Mouse (Mus musculus) left cerebral cortex, adult 18-20 months (tissue): ENCODE measurements around the gene Map3k3. TPM values are rescaled to one million over a fixed set of nuclear protein-coding genes. Genes with fewer than 3 reads are reported as not detected.
"Not testable (repeated sequence)": the region's sequence is repeated elsewhere in the genome, so short reads cannot be mapped to it uniquely, and the experiment has no call there.

ENCODE experiments used
- DNase-seq, 2 experiments: peaks; one replicate each; pipeline ENCODE4 v3.0.0; 2021 to 2022; ENCODE audit warnings: low spot score in 2 of 2, mixed read lengths in 1 of 2
- total RNA-seq, 2 experiments: library from RNA; stranded (reverse); gene quantifications; 2 replicates each; pipeline ENCODE4 v1.2.3; 2021

Map3k3 gene
- total RNA-seq, 2 experiments from 2014 or later, result 30.7 to 31.0 TPM

DNA sequence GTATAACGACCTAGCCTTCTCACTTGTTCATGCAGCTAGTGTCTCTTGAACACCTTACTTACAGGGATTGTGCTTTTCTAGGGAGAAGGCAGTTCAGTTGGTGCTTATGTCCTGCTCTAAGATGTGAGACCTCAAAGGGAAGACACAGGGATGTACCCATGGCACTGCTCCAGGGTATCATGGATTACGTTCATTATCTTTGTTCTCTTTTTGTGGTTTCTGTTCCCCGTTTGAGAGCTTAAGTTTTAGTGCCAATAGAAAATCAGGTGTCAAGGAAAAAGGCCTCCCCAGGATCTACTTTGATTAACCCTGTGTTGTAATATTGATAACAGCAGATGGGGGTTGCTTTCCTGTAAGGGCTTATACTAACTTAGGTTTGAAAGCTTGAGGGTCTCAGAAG lies 10.6 kb upstream of the Map3k3 start:
- no peak for DNase-seq

GRCm38 (mm10) chr11:106076321-106076720 lies 8.1 kb upstream of the Map3k3 start:
- peak; percentile 36 to 65 for DNase-seq

DNA sequence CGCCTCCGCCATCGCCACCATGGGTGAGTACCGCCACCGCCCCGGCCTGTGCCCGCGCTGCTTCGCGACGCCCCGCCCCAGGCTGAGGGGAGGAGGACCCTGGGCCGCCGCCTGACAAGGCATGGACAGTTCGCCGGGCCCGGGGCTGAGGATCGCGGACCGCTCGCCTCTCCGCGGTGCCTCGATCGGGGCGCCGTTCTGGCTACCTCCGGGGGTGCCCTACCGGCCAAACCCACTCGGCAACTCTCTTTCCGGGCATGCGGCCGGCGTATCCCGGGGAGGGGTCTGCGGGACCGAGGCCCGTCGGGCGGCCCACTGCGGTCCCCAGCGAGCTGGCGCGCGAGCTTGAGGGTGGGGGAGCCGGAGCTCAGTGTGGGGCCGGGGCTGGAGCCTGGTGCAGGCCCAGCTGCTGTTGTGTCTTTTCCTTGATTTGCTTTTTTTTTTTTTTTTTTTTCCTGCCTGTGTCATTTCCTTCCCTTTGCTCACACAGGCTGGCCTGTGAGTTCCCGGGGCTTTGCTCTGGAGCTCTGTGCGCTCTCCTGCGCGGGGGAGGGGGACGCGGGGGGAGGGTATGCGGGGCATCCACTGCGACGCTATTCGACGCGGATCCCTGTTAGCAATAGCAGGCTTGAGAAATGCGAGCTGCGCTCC lies 623 bp downstream of the Map3k3 start:
- DNase-seq, result peak; percentile 60 to 76

DNA sequence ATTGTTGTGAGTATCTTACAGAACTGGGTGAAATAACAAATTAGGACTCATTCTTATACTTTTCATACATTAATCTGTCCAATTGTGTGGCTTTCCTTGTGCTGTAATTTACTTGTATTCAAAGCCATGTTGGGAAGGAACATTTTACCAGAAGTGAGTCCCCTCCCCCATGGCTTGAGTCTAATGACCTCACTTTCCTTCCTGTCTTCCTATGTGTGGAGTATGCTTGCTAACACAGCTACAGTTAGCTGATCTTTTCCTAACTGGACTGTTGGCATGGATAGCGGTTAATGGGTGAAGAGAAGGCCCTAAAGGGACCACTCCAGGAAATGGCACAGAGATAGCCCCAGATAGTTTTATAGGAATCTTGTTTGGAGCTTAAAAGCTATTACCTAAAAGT lies 13.8 kb downstream of the Map3k3 start:
- no peak for DNase-seq

DNA sequence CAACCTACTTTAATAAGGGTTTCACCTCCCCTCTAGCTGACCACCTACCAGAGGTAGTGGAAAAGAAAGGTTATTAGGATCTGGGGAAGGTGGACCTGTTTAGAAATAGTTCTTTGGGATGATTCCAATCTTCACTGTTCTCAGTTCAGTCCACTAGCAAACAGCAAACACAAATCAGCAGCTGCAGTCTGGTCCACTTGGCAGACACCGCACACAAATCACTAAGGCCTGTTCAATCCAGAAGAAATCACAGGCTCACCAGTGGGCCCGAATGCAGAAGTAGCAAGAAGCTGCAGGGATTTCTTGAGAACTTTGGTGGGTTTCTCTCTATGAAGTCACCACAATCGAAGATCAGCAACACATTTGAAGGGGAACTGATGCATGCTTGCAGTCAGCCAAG lies 18.5 kb downstream of the Map3k3 start:
- DNase-seq, result no peak

- no peak for DNase-seq
Observed at GRCm38 (mm10) chr11:106106047-106106587, 21.7 kb downstream of the Map3k3 start.

DNA sequence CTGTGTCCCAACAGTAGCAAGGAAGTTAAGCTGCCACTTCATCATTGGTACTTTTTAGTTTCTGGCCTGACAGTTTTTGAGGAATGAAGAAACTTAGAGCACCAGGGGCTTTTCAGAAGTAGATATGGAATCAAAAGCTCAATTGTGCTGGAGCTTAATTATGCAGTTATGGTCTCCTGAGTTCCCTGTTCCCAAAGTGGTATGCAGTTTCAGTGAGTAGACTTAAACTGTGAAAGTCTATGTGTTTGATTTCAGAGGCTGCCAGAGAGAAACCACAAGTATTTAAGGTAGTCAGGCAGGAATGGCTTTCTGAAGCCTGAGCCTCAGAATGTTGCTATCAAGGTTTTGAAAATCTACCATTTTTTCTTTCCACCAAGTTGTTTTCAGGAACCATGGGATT lies 27.3 kb downstream of the Map3k3 start:
- no peak for DNase-seq

GRCm38 (mm10) chr11:106122221-106122620 lies 37.8 kb downstream of the Map3k3 start:
- no peak for DNase-seq

DNA sequence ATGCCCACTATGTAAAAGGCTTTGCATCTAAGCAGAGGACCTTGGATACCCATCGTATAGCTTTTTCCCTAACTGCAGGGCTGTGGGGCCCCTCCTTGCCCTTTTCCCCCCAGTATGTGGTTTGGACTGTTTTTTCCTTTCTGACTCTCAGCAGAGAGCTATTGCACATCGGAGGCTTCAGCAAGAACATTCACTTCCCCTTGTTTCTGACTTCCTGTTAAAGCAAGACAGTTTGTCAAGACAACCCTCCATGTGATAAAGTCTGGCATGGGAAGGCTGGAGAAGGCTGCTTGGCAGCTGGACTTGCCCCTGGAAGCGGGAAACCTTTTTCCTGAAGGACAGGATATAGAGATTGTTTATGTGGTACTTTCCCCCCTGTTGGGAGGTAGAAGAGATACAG lies 38.3 kb downstream of the Map3k3 start:
- DNase-seq, result no peak

GRCm38 (mm10) chr11:106124784-106125183 lies 40.4 kb downstream of the Map3k3 start:
- DNase-seq, result no peak

DNA sequence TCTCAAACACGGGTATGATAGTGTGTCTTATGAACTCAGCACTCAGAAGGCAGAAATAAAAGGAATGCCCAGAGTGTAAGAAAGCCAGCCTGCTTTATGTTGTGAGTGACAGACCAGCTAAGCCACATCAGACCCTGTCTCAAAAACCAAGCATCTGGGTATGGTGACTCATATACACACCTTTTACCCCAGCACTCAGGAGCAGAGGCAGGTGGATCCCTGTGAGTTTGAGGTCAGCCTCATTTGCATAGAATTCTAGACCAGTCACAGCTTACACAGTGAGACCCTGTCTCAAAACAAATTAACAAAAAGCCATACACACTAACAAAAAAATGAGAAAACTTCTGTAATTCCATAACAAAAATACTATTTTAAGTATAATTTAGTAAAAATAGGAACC lies 41.4 kb downstream of the Map3k3 start:
- DNase-seq, result no peak

DNA sequence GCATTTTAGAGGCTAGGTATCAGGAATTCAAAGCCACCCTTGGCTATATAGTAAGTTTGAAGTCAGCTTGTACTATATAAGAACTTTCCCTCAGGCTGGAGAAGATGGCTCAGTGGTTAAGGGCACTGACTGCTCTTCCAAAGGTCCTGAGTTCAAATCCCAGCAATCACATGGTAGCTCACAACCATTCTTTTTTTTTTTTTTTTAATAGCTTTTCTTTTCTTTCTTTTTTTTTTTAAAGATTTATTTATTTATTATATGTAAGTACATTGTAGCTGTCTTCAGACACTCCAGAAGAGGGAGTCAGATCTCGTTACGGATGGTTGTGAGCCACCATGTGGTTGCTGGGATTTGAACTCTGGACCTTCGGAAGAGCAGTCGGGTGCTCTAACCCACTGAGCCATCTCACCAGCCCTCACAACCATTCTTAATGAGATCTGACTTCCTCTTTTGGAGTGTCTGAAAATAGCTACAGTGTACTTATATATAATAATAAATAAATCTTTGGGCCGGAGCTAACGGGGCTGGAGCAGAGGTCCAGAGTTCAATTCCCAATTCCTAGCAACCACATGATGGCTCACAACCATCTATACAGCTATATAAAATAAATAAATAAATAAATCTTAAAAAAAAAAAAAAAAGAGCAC lies 42.4 kb downstream of the Map3k3 start:
- DNase-seq, result not testable (repeated sequence)

GRCm38 (mm10) chr11:106129477-106129876 lies 45.1 kb downstream of the Map3k3 start:
- DNase-seq, result no peak

DNA sequence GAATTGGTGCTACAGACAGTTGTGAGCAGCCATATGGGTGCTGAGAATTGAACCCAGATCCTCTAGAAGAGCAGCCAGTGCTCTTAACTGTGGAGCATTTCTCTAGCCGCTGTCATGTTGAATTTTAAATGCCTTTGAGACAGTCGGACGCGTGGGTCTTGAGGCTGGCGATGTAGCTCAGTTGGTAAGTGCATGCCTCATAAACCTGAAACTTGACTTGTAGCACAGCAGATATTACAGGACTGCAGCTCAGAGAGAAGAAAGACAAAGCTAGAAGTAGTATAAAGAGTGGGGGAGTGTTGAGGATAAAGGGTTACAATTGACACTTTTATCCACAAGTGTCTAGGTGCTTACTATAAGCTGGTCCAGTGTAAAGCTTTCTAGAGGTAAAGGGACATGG lies 48.1 kb downstream of the Map3k3 start:
- DNase-seq, result no peak

- DNase-seq, result no peak
Observed at GRCm38 (mm10) chr11:106134580-106135528, 50.4 kb downstream of the Map3k3 start.

DNA sequence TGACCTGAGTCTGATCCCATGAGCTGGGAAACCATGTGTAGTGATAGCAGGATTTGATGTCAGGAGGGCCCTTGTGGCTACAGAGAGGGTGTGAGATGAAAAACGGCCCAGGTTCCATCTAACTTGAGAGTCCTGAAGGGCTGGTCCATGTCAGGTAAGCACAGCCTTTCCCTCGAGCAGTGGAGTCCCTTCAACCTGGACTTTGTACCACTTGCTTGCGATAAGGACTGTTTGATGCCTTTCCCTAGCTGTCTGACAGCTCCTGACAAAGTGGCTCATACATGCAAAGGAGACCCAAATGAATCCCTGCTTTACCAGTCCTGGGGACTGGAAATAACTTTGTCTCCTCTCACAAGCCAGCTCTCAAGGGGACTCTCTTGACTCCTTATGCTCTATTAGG lies 66.8 kb downstream of the Map3k3 start:
- no peak for DNase-seq

GRCm38 (mm10) chr11:106152132-106152531 lies 67.7 kb downstream of the Map3k3 start:
- peak; percentile 67 to 76 for DNase-seq

- no peak for DNase-seq
Observed at GRCm38 (mm10) chr11:106154091-106154490, 69.7 kb downstream of the Map3k3 start.

DNA sequence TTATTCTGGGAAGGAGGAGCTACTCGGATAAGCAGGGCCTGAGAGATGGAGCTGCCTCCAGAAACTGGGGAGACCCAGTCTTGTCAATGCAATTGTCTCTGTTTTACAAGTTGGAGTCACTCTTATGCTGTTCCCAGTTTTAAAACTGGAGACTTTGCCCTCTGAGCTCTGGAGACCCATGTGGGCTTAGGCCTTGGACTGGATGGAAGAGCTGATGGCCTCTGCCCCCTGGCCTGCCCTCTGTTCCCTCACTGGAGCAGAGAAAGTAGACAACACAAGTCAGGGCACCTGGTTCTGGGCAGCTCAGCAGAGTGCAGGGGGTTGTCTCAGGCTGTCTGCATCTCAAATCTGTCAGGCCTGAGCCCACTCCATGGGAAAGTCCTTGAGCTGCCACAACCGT lies 70.4 kb downstream of the Map3k3 start:
- DNase-seq, result no peak

- DNase-seq, result no peak
Observed at GRCm38 (mm10) chr11:106155761-106156160, 71.3 kb downstream of the Map3k3 start.

DNA sequence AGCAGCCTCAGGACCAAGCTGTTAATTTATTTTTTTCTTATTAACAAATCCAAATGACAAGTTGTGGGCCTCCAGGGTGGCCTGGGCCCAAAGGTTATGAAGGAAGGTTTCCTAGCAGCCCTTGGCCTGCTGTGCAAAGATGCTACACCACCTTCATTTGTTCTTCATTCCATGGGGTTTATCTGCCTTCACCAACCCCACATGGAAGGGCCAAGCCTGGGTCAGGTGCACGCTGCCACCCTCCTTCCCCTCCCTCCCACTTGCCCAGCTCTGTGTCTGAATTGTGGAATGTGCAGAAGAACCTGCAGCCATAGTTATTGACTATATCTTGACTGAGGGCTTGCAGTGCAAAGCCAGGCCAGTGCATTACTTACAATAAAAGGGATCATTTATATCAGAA lies 71.8 kb downstream of the Map3k3 start:
- no peak for DNase-seq

GRCm38 (mm10) chr11:106157154-106157553 lies 72.7 kb downstream of the Map3k3 start:
- no peak for DNase-seq
